Mouse (Mus musculus): ENCODE results near the gene Ino80. TPM values are rescaled to one million over a fixed set of nuclear protein-coding genes. Genes with fewer than 3 reads are reported as not detected.

Gene Ino80
- polyA plus RNA-seq, 1 experiment from 2014 or later = 3.7 TPM

- H3K36me3 ChIP-seq (ENCODE audit: control insufficient read depth, insufficient read depth, low read length) = no peaks in the 10 kb centered on the region; the same call in 1 of the 2 replicates
- H3K4me2 ChIP-seq = no peak overlapping the region
- H3K27me3 ChIP-seq (ENCODE audit: control insufficient read depth, insufficient read depth, low read length) = peaks cover 5% of the 10 kb centered on the region; the same call in 1 of the 2 replicates
- WGBS (ENCODE audit: insufficient replicate concordance) = 82% methylated on average over 5 of the region's 5 CpGs
- peaks cover 3% of the 10 kb centered on the region for H3K9me3 ChIP-seq (replicated peaks; ENCODE audit: control insufficient read depth, low read length)
- H3K4me3 ChIP-seq (ENCODE audit: low read depth, low read length) = no peak overlapping the region
- H3K9ac ChIP-seq (ENCODE audit: low read depth, low read length) = no peak overlapping the region
- H3K27ac ChIP-seq (ENCODE audit: low read depth, low read length) = no peak overlapping the region
- H3K4me1 ChIP-seq (ENCODE audit: control insufficient read depth, insufficient read depth, low read length) = no peaks in the 10 kb centered on the region
- ATAC-seq (replicated peaks; ENCODE audit: insufficient number of reproducible peaks, low FRiP score, low TSS enrichment) = no peak
These were observed 120.7 kb downstream of the Ino80 start for GRCm38 (mm10) chr2:119356805-119357204.

- Histone ChIP-seq H3K27me3 (ENCODE audit: control insufficient read depth, insufficient read depth, low read length) (peaks cover 10% of the 10 kb centered on the region; the same call in 1 of the 2 replicates), H3K27ac (ENCODE audit: low read depth, low read length) (no peak overlapping the region), H3K9me3 (replicated peaks; ENCODE audit: control insufficient read depth, low read length) (peaks cover 3% of the 10 kb centered on the region), H3K4me3 (ENCODE audit: low read depth, low read length) (no peak overlapping the region), H3K4me2 (no peak overlapping the region), H3K36me3 (ENCODE audit: control insufficient read depth, insufficient read depth, low read length) (no peaks in the 10 kb centered on the region), H3K9ac (ENCODE audit: low read depth, low read length) (no peak overlapping the region), H3K4me1 (ENCODE audit: control insufficient read depth, insufficient read depth, low read length) (no peaks in the 10 kb centered on the region)
- no peak for ATAC-seq (replicated peaks; ENCODE audit: insufficient number of reproducible peaks, low FRiP score, low TSS enrichment)
These were observed 121.2 kb downstream of the Ino80 start for GRCm38 (mm10) chr2:119356310-119356709.

DNA sequence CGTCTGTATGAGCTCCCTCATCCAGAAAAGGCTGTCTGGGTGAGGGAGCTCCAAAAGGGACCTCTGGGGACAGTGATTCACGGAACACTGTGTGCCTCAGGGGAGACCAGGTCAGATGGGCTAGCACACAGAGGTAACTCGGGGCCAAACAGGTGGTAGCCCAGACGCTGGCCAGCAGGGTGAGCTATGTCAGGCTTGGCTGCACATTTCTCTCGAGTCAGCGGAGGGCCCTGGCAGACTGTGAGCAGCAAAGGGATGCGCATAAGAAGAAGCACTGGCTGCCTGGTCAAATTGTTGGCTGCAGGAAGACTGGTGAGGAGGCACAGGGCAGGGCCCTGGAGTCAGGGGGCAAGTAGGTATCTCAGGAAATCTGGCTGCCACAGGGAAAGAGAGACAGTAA is 121.8 kb downstream of the Ino80 start:
- H3K9ac ChIP-seq (ENCODE audit: low read depth, low read length) = no peak overlapping the region
- no peak overlapping the region for H3K4me2 ChIP-seq
- H3K27me3 ChIP-seq (ENCODE audit: control insufficient read depth, insufficient read depth, low read length) = peaks cover 14% of the 10 kb centered on the region
- H3K27ac ChIP-seq (ENCODE audit: low read depth, low read length) = no peak overlapping the region
- H3K36me3 ChIP-seq (ENCODE audit: control insufficient read depth, insufficient read depth, low read length) = no peaks in the 10 kb centered on the region
- H3K9me3 ChIP-seq (replicated peaks; ENCODE audit: control insufficient read depth, low read length) = no peaks in the 10 kb centered on the region
- H3K4me3 ChIP-seq (ENCODE audit: low read depth, low read length) = no peak overlapping the region
- WGBS (ENCODE audit: insufficient replicate concordance) = 35% methylated on average over 7 of the region's 7 CpGs
- no peaks in the 10 kb centered on the region for H3K4me1 ChIP-seq (ENCODE audit: control insufficient read depth, insufficient read depth, low read length)
- no peak for ATAC-seq (replicated peaks; ENCODE audit: insufficient number of reproducible peaks, low FRiP score, low TSS enrichment)

DNA sequence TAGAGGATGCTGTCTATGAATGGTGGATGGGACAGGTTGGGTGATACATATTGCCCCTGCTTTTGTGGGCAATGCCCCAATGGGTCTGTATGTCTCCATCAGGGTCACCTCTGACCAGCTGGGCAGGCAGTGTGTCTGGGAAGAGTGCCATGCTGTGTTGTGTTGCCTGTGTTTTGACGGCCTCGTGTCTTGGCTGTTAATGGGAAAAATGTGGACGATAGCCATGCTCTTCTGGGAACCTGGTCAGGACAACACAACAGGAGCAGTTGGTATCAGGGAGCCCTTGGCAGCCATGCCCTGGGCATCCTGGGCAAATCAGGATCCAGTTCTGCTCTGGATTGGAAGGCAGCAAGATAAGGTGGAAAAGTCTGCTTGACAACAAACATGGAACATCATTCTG is 122.4 kb downstream of the Ino80 start:
- H3K27me3 ChIP-seq (ENCODE audit: control insufficient read depth, insufficient read depth, low read length) = peaks cover 19% of the 10 kb centered on the region
- no peaks in the 10 kb centered on the region for H3K4me1 ChIP-seq (ENCODE audit: control insufficient read depth, insufficient read depth, low read length)
- H3K9me3 ChIP-seq (replicated peaks; ENCODE audit: control insufficient read depth, low read length) = no peaks in the 10 kb centered on the region
- WGBS (ENCODE audit: insufficient replicate concordance) = 86% methylated on average over 3 of the region's 3 CpGs
- H3K27ac ChIP-seq (ENCODE audit: low read depth, low read length) = no peak overlapping the region
- H3K4me2 ChIP-seq = no peak overlapping the region
- H3K4me3 ChIP-seq (ENCODE audit: low read depth, low read length) = no peak overlapping the region
- H3K36me3 ChIP-seq (ENCODE audit: control insufficient read depth, insufficient read depth, low read length) = no peaks in the 10 kb centered on the region
- no peak overlapping the region for H3K9ac ChIP-seq (ENCODE audit: low read depth, low read length)
- no peak for ATAC-seq (replicated peaks; ENCODE audit: insufficient number of reproducible peaks, low FRiP score, low TSS enrichment)

- Histone ChIP-seq H3K36me3 (ENCODE audit: control insufficient read depth, insufficient read depth, low read length) (no peaks in the 10 kb centered on the region), H3K9ac (ENCODE audit: low read depth, low read length) (no peak overlapping the region), H3K4me3 (ENCODE audit: low read depth, low read length) (no peak overlapping the region; the same call in 1 of the 2 replicates), H3K9me3 (replicated peaks; ENCODE audit: control insufficient read depth, low read length) (no peaks in the 10 kb centered on the region), H3K27ac (ENCODE audit: low read depth, low read length) (no peak overlapping the region), H3K27me3 (ENCODE audit: control insufficient read depth, insufficient read depth, low read length) (peaks cover 25% of the 10 kb centered on the region), H3K4me1 (ENCODE audit: control insufficient read depth, insufficient read depth, low read length) (no peaks in the 10 kb centered on the region), H3K4me2 (no peak overlapping the region)
- 79% methylated on average over 8 of the region's 8 CpGs for WGBS (ENCODE audit: insufficient replicate concordance)
- ATAC-seq (replicated peaks; ENCODE audit: insufficient number of reproducible peaks, low FRiP score, low TSS enrichment) = no peak
These were observed 123.8 kb downstream of the Ino80 start for GRCm38 (mm10) chr2:119353707-119354106.

- peak within 1 kb of the TSS; percentile 44 for H3K4me3 ChIP-seq (ENCODE audit: low read depth, low read length)
- no peaks in the 10 kb centered on the region for H3K4me1 ChIP-seq (ENCODE audit: control insufficient read depth, insufficient read depth, low read length)
- H3K9me3 ChIP-seq (replicated peaks; ENCODE audit: control insufficient read depth, low read length) = no peaks in the 10 kb centered on the region
- no peak within 1 kb of the TSS for H3K27ac ChIP-seq (ENCODE audit: low read depth, low read length)
- H3K9ac ChIP-seq (ENCODE audit: low read depth, low read length) = peak within 1 kb of the TSS; percentile 18
- 5% methylated on average over 58 of the region's 58 CpGs for WGBS (ENCODE audit: insufficient replicate concordance)
- ATAC-seq (replicated peaks; ENCODE audit: insufficient number of reproducible peaks, low FRiP score, low TSS enrichment) = peak; percentile 83
- H3K27me3 ChIP-seq (ENCODE audit: control insufficient read depth, insufficient read depth, low read length) = peaks cover 25% of the 10 kb centered on the region
- no peaks in the 10 kb centered on the region for H3K36me3 ChIP-seq (ENCODE audit: control insufficient read depth, insufficient read depth, low read length)
- peak within 1 kb of the TSS; percentile 65 for H3K4me2 ChIP-seq
These were observed 126.7 kb downstream of the Ino80 start, which contains the start of gene Chac1 for GRCm38 (mm10) chr2:119350555-119351486. Gene Chac1 (plus strand): TSS chr2:119351229.

DNA sequence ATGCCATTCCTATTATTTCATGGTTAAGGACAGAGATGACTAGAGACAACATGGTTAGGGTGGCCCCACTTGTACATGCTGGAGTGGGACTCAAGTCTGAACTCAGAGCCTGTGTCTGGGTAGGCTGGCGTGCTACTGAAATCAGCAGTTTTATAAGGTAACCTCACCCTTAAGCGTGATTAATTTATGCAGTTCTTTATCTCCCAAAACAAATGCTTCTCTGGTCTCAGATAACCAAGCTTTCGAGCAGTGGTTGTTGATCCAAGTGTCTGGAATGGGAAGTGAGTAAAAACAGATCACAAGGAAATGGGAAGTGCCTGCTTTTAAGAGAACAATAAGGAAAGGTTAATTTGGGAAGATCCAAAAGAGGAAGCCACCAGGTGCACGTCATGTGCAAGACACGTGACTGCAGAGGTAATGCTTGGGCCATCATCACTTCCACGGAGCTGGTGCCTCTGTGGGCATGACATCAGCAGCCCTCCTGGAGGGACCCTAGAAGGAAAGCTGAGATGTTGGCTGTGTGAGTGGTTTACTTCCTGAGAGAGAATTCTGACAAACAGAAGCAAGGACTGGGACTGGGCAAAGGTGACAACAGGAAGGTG is 132.8 kb downstream of the Ino80 start:
- H3K27me3 ChIP-seq (ENCODE audit: control insufficient read depth, insufficient read depth, low read length) = peaks cover 4% of the 10 kb centered on the region; the same call in 1 of the 2 replicates
- no peak overlapping the region for H3K27ac ChIP-seq (ENCODE audit: low read depth, low read length)
- H3K9ac ChIP-seq (ENCODE audit: low read depth, low read length) = no peak overlapping the region
- H3K4me2 ChIP-seq = no peak overlapping the region
- 28% methylated on average over 6 of the region's 6 CpGs for WGBS (ENCODE audit: insufficient replicate concordance)
- ATAC-seq (replicated peaks; ENCODE audit: insufficient number of reproducible peaks, low FRiP score, low TSS enrichment) = no peak
- no peaks in the 10 kb centered on the region for H3K9me3 ChIP-seq (replicated peaks; ENCODE audit: control insufficient read depth, low read length)
- no peak overlapping the region for H3K4me3 ChIP-seq (ENCODE audit: low read depth, low read length)
- H3K36me3 ChIP-seq (ENCODE audit: control insufficient read depth, insufficient read depth, low read length) = no peaks in the 10 kb centered on the region
- no peaks in the 10 kb centered on the region for H3K4me1 ChIP-seq (ENCODE audit: control insufficient read depth, insufficient read depth, low read length)

DNA sequence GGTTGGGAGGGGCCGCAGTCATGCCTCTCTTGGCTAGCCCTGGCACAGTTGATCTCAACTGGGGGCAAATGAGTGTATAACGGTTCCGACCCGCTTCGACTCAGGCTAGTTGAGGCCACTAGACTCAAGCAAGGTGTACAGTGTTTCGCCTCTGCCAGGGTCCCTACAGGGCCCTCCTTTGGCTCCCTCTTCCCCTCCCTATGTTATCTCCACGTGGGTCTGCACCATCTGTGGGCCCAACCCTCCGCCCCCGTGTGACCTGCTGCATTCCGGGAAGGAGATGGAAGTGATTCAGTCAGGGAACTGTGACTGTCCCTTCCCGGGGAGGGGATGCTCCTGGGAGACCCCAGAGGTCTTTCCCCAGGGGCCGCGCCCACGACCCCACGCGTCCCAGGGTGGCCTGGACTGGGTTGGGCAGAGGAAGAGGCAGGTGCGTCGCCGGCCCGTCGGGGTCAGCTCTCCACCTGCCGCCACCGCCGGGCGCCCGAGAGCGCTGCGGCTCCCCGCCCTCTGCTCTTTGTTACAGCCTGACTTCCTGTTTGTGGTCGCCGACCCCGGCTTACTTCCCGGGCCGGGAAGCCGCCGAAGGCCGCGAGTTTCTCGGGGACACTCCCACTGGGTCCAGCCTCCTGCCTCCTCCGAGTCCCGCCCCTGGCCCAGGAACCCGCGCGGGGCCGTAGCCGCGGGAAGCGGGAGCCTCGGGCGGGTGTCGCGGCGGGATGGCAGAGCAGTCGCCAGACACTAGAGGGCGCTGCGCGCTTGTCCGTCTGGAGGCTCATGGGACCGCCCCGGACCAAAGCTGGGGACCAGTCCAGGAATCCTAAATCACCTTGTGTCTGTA is 139.8 kb downstream of the Ino80 start:
- Histone ChIP-seq H3K27ac (ENCODE audit: low read depth, low read length) (peak overlapping the region; percentile 71), H3K4me1 (ENCODE audit: control insufficient read depth, insufficient read depth, low read length) (peaks cover 6% of the 10 kb centered on the region), H3K27me3 (ENCODE audit: control insufficient read depth, insufficient read depth, low read length) (0 out of 2 replicates have a peak, but pooled peaks cover 4% of the 10 kb centered on the region), H3K9ac (ENCODE audit: low read depth, low read length) (peak overlapping the region; percentile 77), H3K9me3 (replicated peaks; ENCODE audit: control insufficient read depth, low read length) (no peaks in the 10 kb centered on the region), H3K4me3 (ENCODE audit: low read depth, low read length) (peak overlapping the region; percentile 59), H3K4me2 (peak overlapping the region; percentile 84), H3K36me3 (ENCODE audit: control insufficient read depth, insufficient read depth, low read length) (no peaks in the 10 kb centered on the region)
- peak; percentile 72 for ATAC-seq (replicated peaks; ENCODE audit: insufficient number of reproducible peaks, low FRiP score, low TSS enrichment)
- WGBS (ENCODE audit: insufficient replicate concordance) = 8% methylated on average over 60 of the region's 60 CpGs

Measured in heart, embryonic 11.5 days (tissue).